Mouse (Mus musculus) embryonic facial prominence, embryonic 10.5 days (tissue): Measurements from ENCODE around the gene Txndc2. TPM values are rescaled to one million over a fixed set of nuclear protein-coding genes. Genes with fewer than 3 reads are reported as not detected.

Experiments used
- DNase-seq: peaks from one replicate; pipeline ENCODE4 v3.0.0-alpha.2; 2017; ENCODE audit warnings: low spot score
- H3K27ac ChIP-seq: fragments of 300-500 bp; sonication (generic); replicated peaks from 2 replicates; pipeline ENCODE4 v1.5.1; 2016; ENCODE audit warnings: mild to moderate bottlenecking
- H3K27me3 ChIP-seq: fragments of 300-500 bp; sonication (generic); replicated peaks from 2 replicates; pipeline ENCODE4 v1.6.1; 2016; ENCODE audit warnings: low read depth, mild to moderate bottlenecking; ENCODE audit not compliant: poor library complexity, severe bottlenecking
- H3K36me3 ChIP-seq: fragments of 300-500 bp; sonication (generic); replicated peaks from 2 replicates; pipeline ENCODE4 v1.6.1; 2016; ENCODE audit warnings: mild to moderate bottlenecking, moderate library complexity
- H3K4me1 ChIP-seq: fragments of 300-500 bp; sonication (generic); 2 replicates; pipeline ENCODE4 v1.6.1; 2016
- H3K4me3 ChIP-seq: fragments of 300-500 bp; sonication (generic); 2 replicates; pipeline ENCODE4 v1.5.1; 2016; ENCODE audit warnings: mild to moderate bottlenecking, moderate library complexity
- H3K9me3 ChIP-seq: fragments of 300-500 bp; sonication (generic); 2 replicates; pipeline ENCODE4 v1.6.1; 2016; ENCODE audit warnings: mild to moderate bottlenecking
- WGBS: fragments of 180-500 bp; shearing (Covaris S2); methylation state at CpG from one replicate; pipeline ENCODE4 v1.1.7; 2016; 5-methylcytosine and 5-hydroxymethylcytosine counted together
- polyA plus RNA-seq: library from polyadenylated mRNA; unstranded; fragments of >200 nt; fragmentation: Nextera tagmentation; extraction: Ambion mirVana; gene quantifications from 2 replicates; pipeline ENCODE4 v1.2.1, GENCODE M21; 2016

The Txndc2 gene
- polyA plus RNA-seq, result 0.07 TPM in 1 of 2 replicates, not detected in the other

DNA sequence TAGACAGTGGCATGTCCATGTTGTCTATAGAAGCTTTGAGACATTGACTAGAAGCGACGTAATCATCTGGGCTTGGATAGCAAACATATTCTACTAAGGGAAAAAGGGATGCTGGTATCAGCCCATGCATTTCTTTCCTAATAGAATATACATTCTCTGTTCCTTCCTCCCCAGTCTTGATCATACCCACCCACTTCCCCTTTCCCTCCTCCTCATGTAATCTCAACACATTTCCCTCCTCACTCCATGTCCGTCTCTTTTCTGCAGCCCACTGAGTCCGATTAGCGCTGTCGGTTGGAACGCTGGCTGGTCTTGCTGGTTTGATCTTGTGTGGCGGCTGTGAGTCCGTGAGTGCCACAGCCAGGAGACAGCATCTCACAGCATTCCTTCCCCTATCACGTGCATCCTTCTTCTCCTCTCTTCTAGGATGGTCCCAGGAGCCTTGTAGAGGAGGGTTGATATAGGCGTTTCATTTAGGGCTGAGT is at the start of gene Txndc2:
Txndc2 (minus strand) TSS at position 435 of the 485 bp plus-strand sequence.
- peaks cover 21% of the 10 kb centered on the region for H3K4me1 ChIP-seq
- 86% methylated on average over 11 of the region's 11 CpGs for WGBS
- peak within 1 kb of the TSS; percentile 40 for H3K27ac ChIP-seq
- no peak within 1 kb of the TSS for H3K4me3 ChIP-seq
- no peak for DNase-seq
- H3K36me3 ChIP-seq, result no peaks in the 10 kb centered on the region
- no peaks in the 10 kb centered on the region for H3K27me3 ChIP-seq
- no peaks in the 10 kb centered on the region for H3K9me3 ChIP-seq

GRCm38 (mm10) chr17:65683731-65684130 is 41.8 kb upstream of the Txndc2 start:
- WGBS, result 81% methylated on average over 2 of the region's 2 CpGs
- Histone ChIP-seq H3K27ac (no peak overlapping the region), H3K9me3 (no peaks in the 10 kb centered on the region), H3K4me3 (no peak overlapping the region), H3K36me3 (no peaks in the 10 kb centered on the region), H3K27me3 (no peaks in the 10 kb centered on the region), H3K4me1 (peaks cover 6% of the 10 kb centered on the region)
- DNase-seq, result no peak

DNA sequence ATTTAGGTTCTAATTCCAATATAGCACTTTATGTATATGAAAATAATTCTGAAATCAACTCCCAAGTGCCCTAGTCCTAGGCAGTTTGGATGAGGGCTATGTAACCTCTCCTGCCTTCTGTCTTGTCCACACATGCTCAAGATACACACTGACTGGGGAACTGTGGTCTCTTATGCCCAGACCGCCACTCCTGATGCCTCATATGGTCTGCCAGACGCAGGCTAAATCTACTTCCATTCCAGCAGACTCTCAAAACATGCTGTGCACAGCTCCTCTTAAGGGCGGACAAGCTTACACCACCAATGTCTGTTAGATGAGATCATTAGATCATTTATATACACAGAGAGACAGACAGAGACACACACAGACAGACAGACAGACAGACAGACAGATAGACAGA is 41.3 kb upstream of the Txndc2 start:
- Histone ChIP-seq H3K27me3 (no peaks in the 10 kb centered on the region), H3K4me3 (no peak overlapping the region), H3K27ac (no peak overlapping the region), H3K36me3 (no peaks in the 10 kb centered on the region), H3K9me3 (no peaks in the 10 kb centered on the region), H3K4me1 (peaks cover 6% of the 10 kb centered on the region)
- 81% methylated on average over 3 of the region's 3 CpGs for WGBS
- no peak for DNase-seq

GRCm38 (mm10) chr17:65682071-65682680 is 40.2 kb upstream of the Txndc2 start:
- no peak for DNase-seq
- no peak overlapping the region for H3K27ac ChIP-seq
- H3K9me3 ChIP-seq, result no peaks in the 10 kb centered on the region
- no peaks in the 10 kb centered on the region for H3K27me3 ChIP-seq
- H3K4me1 ChIP-seq, result peaks cover 6% of the 10 kb centered on the region
- no peaks in the 10 kb centered on the region for H3K36me3 ChIP-seq
- WGBS, result 84% methylated on average over 5 of the region's 5 CpGs
- no peak overlapping the region for H3K4me3 ChIP-seq

DNA sequence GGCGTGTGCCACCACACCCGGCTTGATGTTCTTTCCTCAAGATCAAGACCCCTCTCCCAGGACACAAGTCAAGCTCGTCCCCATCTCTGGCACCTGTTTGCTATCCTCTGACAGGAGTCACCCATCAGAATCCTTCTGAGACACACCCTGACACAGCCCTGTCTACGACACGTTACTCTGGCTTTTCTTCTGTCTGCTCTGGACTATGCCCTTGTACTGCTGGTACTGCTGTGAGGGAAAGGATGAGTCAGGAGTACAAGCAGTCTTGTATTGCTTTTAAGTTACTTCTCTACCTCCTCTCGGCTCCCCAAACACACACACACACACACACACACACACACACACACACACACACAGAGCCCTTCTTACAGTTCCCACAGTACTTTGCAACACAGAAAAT is 39.5 kb upstream of the Txndc2 start:
- Histone ChIP-seq H3K4me3 (no peak overlapping the region), H3K9me3 (no peaks in the 10 kb centered on the region), H3K27ac (no peak overlapping the region), H3K27me3 (no peaks in the 10 kb centered on the region), H3K4me1 (peaks cover 8% of the 10 kb centered on the region), H3K36me3 (no peaks in the 10 kb centered on the region; the same call in 1 of the 2 replicates)
- WGBS, result 88% methylated on average over 6 of the region's 6 CpGs
- DNase-seq, result no peak

DNA sequence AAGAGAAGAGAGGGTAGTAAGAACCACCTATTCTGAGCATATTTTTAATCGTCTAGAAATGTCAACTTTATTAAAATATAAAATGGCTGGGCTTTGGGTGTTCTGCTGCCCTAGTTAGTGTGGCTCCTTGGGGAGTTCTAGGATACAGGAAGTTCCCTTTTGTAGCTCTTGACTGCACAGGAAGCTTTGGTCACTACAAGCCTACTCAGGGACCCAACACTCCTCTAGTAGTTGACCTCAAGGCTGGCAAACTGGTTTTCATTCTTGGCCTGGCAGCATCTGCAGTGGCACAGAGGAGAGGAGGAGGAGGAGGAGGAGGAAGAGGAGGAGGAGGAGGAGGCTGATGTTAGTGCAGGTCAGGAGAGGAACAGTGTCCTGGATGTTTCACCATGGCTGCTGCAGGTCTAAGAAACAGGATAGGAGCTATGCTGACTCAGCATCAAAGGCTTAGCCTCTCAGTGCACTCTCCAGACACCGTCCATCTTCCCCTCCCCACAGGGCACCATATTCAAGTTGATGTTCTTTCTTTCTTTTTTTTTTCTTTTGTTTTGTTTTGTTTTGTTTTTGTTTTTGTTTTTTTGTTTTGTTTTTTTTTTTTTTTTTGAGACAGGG is 38.9 kb upstream of the Txndc2 start:
- no peak for DNase-seq
- WGBS, result 88% methylated on average over 2 of the region's 2 CpGs
- H3K9me3 ChIP-seq, result no peaks in the 10 kb centered on the region
- no peaks in the 10 kb centered on the region for H3K27me3 ChIP-seq
- no peak overlapping the region for H3K27ac ChIP-seq
- H3K36me3 ChIP-seq, result no peaks in the 10 kb centered on the region; the same call in 1 of the 2 replicates
- H3K4me1 ChIP-seq, result peaks cover 14% of the 10 kb centered on the region
- H3K4me3 ChIP-seq, result no peak overlapping the region

DNA sequence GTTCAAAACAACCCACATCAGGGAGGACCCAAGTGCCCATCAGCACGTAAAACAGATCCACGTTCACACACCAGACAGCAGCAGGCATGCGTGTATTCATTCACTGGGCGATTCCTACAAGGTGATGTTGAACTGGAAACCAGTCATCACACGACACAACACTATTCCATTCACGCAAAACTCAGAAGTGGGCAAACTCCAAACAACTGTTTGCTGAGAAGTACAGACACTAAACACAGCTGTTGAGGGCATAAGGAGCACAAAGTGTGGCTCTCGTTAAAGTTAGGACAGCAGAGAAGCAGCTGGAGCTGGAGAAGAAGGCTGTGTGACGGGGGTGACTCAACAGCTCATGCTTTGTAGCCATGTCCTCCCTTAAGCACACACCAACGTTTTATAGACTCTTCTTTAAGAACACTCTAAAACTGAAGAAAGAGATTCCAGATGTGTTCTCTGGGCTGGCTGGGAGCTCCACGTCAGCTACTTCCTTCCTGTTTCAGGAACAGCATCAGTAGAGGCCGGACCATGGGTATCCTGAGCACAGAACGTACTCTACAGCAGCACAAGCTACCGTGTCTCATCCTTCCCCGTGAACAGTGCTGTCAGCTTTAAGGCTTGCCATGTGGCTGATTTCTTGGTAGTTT is 38.0 kb upstream of the Txndc2 start:
- Histone ChIP-seq H3K4me3 (no peak overlapping the region), H3K27me3 (no peaks in the 10 kb centered on the region), H3K4me1 (peaks cover 15% of the 10 kb centered on the region), H3K9me3 (no peaks in the 10 kb centered on the region), H3K36me3 (peaks cover 3% of the 10 kb centered on the region; the same call in 1 of the 2 replicates), H3K27ac (peak overlapping the region; percentile 12; the same call in 1 of the 2 replicates)
- no peak for DNase-seq
- WGBS, result 68% methylated on average over 14 of the region's 14 CpGs

GRCm38 (mm10) chr17:65677742-65678141 is 35.8 kb upstream of the Txndc2 start:
- no peak for DNase-seq
- Histone ChIP-seq H3K4me1 (peaks cover 20% of the 10 kb centered on the region), H3K27ac (no peak overlapping the region), H3K27me3 (no peaks in the 10 kb centered on the region), H3K9me3 (no peaks in the 10 kb centered on the region), H3K4me3 (no peak overlapping the region), H3K36me3 (peaks cover 6% of the 10 kb centered on the region; the same call in 1 of the 2 replicates)
- 94% methylated on average over 1 of the region's 1 CpGs for WGBS

DNA sequence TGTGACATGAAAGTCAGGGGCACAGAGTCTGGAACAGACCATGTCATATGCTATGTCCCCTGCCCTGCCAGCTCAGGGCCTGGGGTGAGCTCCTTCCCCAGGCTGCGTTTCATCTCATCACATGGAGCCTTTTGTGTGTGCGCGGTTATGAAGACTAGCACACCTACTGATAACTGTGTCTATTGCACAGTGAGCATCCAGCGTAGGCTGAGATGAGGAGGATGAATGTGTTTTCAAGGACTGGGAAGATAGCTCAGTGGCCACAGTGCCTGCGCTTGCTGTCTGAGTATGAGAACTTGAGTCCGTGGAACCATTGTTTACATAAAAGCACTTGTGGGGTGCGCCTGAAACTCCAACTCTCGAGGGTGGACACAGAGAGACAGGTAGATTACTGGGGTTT is 34.6 kb upstream of the Txndc2 start:
- peaks cover 20% of the 10 kb centered on the region for H3K4me1 ChIP-seq
- DNase-seq, result no peak
- no peaks in the 10 kb centered on the region for H3K9me3 ChIP-seq
- no peak overlapping the region for H3K27ac ChIP-seq
- H3K27me3 ChIP-seq, result no peaks in the 10 kb centered on the region
- no peak overlapping the region for H3K4me3 ChIP-seq
- 90% methylated on average over 8 of the region's 8 CpGs for WGBS
- peaks cover 6% of the 10 kb centered on the region; the same call in 1 of the 2 replicates for H3K36me3 ChIP-seq

DNA sequence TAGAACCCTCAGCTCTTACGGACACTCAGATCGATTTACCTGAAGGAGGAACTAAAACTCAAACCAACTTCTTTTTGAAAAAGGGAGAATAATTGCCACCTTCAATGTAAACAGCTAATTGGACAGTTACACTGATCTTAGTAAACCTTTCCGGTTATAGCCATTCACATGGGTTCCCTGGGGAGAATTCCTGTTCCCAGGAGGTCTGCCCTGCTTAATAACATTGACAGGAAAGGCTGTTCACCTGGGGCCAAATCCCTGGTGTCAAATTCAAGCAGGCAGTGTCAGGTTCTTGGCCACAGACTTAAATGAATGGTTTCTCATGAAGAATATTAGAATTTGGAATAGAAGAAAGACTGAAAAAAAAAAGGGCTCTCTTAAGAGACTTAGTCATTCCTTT is 34.0 kb upstream of the Txndc2 start:
- Histone ChIP-seq H3K27me3 (no peaks in the 10 kb centered on the region), H3K9me3 (no peaks in the 10 kb centered on the region), H3K4me1 (peaks cover 20% of the 10 kb centered on the region), H3K27ac (no peak overlapping the region), H3K4me3 (no peak overlapping the region), H3K36me3 (peaks cover 6% of the 10 kb centered on the region; the same call in 1 of the 2 replicates)
- DNase-seq, result no peak
- WGBS, result 79% methylated on average over 3 of the region's 3 CpGs

DNA sequence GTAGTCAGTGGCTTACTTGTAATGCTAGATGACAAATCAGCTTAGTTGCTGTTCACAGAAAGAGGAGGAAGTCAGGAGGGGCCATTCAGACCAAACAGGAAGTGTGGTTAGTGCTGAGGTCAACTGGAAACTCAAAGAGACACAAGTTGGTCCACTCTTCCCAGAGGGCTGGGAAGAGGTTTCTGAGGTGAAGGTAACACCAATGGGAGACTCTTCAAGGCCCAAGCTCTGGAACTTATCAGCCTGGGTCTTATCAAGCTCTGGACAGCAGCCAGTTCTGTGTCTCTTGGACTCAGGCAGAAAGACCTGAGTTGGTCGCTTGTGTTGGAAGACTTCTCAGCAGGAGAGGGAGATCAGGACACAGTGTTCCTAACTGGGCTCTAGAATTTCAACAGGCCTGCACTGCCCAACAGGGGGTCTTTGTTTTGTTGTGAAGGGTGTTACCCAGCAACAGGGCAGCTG is 32.8 kb upstream of the Txndc2 start:
- Histone ChIP-seq H3K4me3 (no peak overlapping the region), H3K9me3 (no peaks in the 10 kb centered on the region), H3K27ac (no peak overlapping the region), H3K4me1 (peaks cover 15% of the 10 kb centered on the region), H3K27me3 (no peaks in the 10 kb centered on the region), H3K36me3 (peaks cover 6% of the 10 kb centered on the region; the same call in 1 of the 2 replicates)
- 60% methylated on average over 1 of the region's 1 CpGs for WGBS
- no peak for DNase-seq

GRCm38 (mm10) chr17:65672926-65673325 is 31.0 kb upstream of the Txndc2 start:
- no peaks in the 10 kb centered on the region for H3K27me3 ChIP-seq
- H3K4me3 ChIP-seq, result no peak overlapping the region
- peaks cover 14% of the 10 kb centered on the region; the same call in 1 of the 2 replicates for H3K4me1 ChIP-seq
- WGBS, result 92% methylated on average over 7 of the region's 7 CpGs
- H3K27ac ChIP-seq, result no peak overlapping the region
- no peaks in the 10 kb centered on the region for H3K9me3 ChIP-seq
- no peak for DNase-seq
- H3K36me3 ChIP-seq, result peaks cover 6% of the 10 kb centered on the region; the same call in 1 of the 2 replicates
